Mouse (Mus musculus) hindbrain, embryonic 13.5 days (tissue): Measurements from ENCODE around the gene Drap1. TPM values are rescaled to one million over a fixed set of nuclear protein-coding genes. Genes with fewer than 3 reads are reported as not detected.
"Not testable (repeated sequence)": the region's sequence is repeated elsewhere in the genome, so short reads cannot be mapped to it uniquely, and the experiment has no call there.

Experiments used
- ATAC-seq: fragments of 200-750 bp; cut with Nextera tagmentation; 2 replicates; pipeline ENCODE4 v1.8.0; 2017; ENCODE audit warnings: moderate TSS enrichment; ENCODE audit not compliant: low FRiP score
- H3K27ac ChIP-seq: fragments of 300-500 bp; sonication (generic); 2 replicates; pipeline ENCODE4 v1.5.1; 2015; ENCODE audit warnings: inconsistent platforms, mild to moderate bottlenecking, moderate library complexity
- H3K27me3 ChIP-seq: fragments of 300-500 bp; sonication (generic); 2 replicates; pipeline ENCODE4 v1.6.1; 2015; ENCODE audit warnings: mild to moderate bottlenecking, inconsistent platforms
- H3K36me3 ChIP-seq: fragments of 300-500 bp; sonication (generic); 2 replicates; pipeline ENCODE4 v1.6.1; 2015; ENCODE audit warnings: mild to moderate bottlenecking, inconsistent platforms
- H3K4me1 ChIP-seq: fragments of 300-500 bp; sonication (generic); replicated peaks from 2 replicates; pipeline ENCODE4 v1.6.1; 2015; ENCODE audit warnings: inconsistent platforms
- H3K4me2 ChIP-seq: fragments of 300-500 bp; sonication (generic); 2 replicates; pipeline ENCODE4 v1.6.1; 2015; ENCODE audit warnings: inconsistent platforms, mild to moderate bottlenecking, moderate library complexity
- H3K4me3 ChIP-seq: fragments of 300-500 bp; sonication (generic); 2 replicates; pipeline ENCODE4 v1.5.1; 2015; ENCODE audit warnings: mild to moderate bottlenecking, inconsistent platforms
- H3K9ac ChIP-seq: fragments of 300-500 bp; sonication (generic); 2 replicates; pipeline ENCODE4 v1.6.1; 2015; ENCODE audit warnings: mild to moderate bottlenecking, inconsistent platforms
- H3K9me3 ChIP-seq: fragments of 300-500 bp; sonication (generic); 2 replicates; pipeline ENCODE4 v1.6.1; 2016; ENCODE audit warnings: inconsistent platforms
- WGBS: fragments of 180-500 bp; shearing (Covaris S2); methylation state at CpG from one replicate; pipeline ENCODE4 v1.1.7; 2015; 5-methylcytosine and 5-hydroxymethylcytosine counted together
- polyA plus RNA-seq: library from polyadenylated mRNA; unstranded; fragments of >200 nt; fragmentation: Nextera tagmentation; extraction: Ambion mirVana; gene quantifications from 2 replicates; pipeline ENCODE4 v1.2.1, GENCODE M21; 2015

Drap1 gene
- polyA plus RNA-seq, 1 experiment from 2014 or later: 322 TPM

DNA sequence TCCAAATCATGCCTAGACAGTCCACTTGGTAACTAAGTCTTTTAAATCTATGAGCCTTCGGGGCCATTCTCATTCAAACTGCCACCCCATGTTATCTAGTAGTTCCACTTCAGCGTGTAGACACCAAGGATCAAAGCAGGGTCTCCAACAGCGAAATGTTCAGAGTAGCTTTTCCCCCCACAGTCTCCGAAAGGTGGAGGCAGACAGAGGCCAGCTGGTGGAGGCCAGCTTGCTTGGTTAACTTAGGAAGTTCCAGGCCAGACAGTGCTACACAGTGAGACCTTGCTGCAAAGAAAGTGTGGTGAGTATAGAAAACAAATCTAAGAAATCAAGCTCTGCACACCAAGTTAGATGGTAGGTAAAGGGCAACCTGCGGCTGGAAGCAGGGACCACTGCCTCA lies 14.1 kb downstream of the Drap1 start:
- no peak overlapping the region for H3K9ac ChIP-seq
- no peak overlapping the region for H3K4me2 ChIP-seq
- H3K4me1 ChIP-seq: peaks cover 18% of the 10 kb centered on the region
- H3K4me3 ChIP-seq: no peak overlapping the region
- no peak overlapping the region for H3K27ac ChIP-seq
- 89% methylated on average over 5 of the region's 5 CpGs for WGBS
- H3K27me3 ChIP-seq: no peaks in the 10 kb centered on the region
- no peaks in the 10 kb centered on the region for H3K36me3 ChIP-seq
- H3K9me3 ChIP-seq: no peaks in the 10 kb centered on the region
- ATAC-seq: no peak

DNA sequence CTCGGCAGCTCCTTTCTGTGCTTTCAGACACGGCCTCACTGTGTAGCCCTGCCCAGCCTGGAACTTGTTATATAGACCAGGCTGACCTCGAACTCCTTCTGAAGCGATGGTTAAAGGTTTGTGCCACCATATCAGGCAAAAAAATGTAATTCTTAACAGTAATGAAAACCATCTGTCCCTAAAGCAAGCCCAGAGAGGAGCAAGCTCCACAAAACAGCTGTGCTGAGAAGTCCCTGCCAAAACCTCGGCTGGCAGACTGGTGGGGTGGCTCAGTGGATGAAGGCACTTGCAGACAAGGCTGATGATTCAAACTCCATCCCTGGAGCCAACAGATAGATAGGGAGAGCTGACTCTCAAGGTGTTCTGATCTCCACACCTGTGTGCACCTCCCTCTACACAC lies 15.7 kb downstream of the Drap1 start:
- no peak for ATAC-seq
- Histone ChIP-seq H3K9me3 (no peaks in the 10 kb centered on the region), H3K4me2 (no peak overlapping the region), H3K4me3 (no peak overlapping the region), H3K36me3 (no peaks in the 10 kb centered on the region), H3K27me3 (no peaks in the 10 kb centered on the region), H3K9ac (no peak overlapping the region), H3K27ac (no peak overlapping the region), H3K4me1 (peaks cover 19% of the 10 kb centered on the region)
- 84% methylated on average over 5 of the region's 5 CpGs for WGBS

DNA sequence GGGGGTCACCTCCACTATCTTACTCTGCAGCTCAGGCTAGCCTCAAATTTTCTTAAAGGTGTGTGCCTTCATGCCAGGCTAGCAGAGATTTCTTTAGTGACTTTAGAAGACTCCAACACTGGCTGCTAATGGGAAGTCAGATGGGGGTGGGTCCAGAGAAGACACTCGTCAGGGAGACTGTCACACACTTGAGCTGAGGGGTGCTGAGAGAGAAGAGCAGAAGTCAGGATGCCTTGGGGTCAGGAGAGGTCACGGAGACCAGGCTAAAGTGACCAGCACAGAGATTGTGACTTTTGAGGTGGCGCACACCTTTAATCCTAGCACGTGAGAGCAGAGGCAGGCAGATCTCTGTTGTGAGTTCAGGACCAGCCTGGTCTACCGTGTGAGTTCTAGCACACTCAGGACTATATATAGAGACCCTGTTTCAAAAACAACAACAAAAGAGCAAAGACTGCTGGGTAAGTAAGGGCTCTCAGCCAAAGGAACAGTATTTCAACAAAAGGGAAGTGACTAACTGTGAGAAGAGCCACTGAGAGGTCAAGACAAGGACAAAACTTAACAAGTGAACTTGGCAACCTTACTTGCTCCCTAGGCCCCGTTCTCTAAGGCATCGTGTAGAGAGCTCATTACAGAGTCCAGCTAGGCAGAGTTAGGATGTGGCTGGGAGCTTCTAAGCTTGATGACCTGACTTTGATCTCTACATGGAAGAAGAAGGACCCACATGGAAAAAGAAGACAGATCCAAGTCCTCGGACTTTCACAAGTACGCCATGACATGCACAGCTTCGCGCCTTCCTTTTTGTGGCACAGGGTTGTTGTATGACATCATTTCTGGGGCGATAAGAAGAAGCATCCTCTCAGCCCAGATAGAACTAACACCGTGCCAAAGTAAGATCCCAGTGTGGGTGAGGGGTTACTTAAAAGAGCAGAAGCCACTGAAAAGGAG lies 16.4 kb downstream of the Drap1 start:
- no peaks in the 10 kb centered on the region for H3K9me3 ChIP-seq
- peaks cover 19% of the 10 kb centered on the region for H3K4me1 ChIP-seq
- H3K9ac ChIP-seq: peak overlapping the region; percentile 85; the same call in 1 of the 2 replicates
- no peaks in the 10 kb centered on the region for H3K36me3 ChIP-seq
- H3K27ac ChIP-seq: no peak overlapping the region
- no peak for ATAC-seq
- no peaks in the 10 kb centered on the region for H3K27me3 ChIP-seq
- peak overlapping the region; percentile 73 for H3K4me2 ChIP-seq
- 89% methylated on average over 13 of the region's 13 CpGs for WGBS
- H3K4me3 ChIP-seq: no peak overlapping the region

DNA sequence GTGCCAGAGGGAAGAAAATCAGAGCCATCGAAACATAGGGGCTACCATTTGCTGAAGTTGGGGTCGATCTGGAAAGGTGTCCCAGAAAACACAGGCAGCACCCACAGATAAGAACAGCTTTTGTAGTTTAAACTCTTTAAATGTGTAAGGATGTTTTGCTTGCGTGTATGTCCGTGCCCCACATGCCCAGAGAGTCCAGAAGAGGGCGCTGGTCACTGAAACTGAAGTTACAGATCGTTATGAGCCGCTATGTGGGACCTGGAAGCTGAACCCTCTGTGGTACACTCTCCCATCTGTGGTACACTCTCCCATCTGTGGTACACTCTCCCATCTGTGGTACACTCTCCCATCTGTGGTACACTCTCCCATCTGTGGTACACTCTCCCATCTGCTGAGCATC lies 17.6 kb downstream of the Drap1 start:
- 26% methylated on average over 7 of the region's 7 CpGs for WGBS
- Histone ChIP-seq H3K27ac (peak overlapping the region; percentile 89), H3K4me2 (peak overlapping the region; percentile 73), H3K4me1 (peaks cover 19% of the 10 kb centered on the region), H3K27me3 (no peaks in the 10 kb centered on the region), H3K4me3 (peak overlapping the region; percentile 61), H3K9me3 (no peaks in the 10 kb centered on the region), H3K9ac (peak overlapping the region; percentile 85), H3K36me3 (no peaks in the 10 kb centered on the region)
- ATAC-seq: peak; percentile 68

DNA sequence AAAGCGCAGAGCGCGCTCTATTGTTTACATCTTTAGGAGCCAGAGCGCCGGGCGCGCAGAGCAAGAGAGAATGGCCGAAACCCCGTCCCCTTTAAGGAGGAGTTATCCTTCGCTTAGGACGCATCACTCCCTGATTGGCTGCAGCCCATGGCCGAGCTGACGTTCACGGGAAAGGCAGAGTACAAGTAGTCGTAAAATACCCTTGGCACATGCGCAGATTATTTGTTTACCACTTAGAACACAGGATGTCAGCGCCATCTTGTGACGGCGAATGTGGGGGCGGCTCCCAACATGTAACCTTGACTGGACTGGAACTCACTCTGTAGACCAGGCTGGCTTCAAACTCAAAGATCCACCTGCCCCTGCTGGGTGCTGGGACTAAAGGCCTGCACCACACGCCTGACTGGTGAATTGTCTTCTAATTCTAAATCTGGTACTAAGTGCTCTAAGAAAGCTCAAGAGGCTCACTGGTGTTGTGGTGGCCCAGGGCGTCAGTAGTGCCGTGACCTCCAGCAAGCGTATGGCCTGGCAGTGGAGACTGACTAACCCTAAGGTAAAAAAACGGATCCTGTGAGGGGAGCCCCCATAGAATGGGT lies 18.1 kb downstream of the Drap1 start:
- not testable (repeated sequence) for H3K9me3 ChIP-seq, H3K27me3 ChIP-seq, H3K36me3 ChIP-seq
- peak; percentile 90 for ATAC-seq
- peak overlapping the region; percentile 89 for H3K27ac ChIP-seq
- H3K4me3 ChIP-seq: peak overlapping the region; percentile 61
- peaks cover 19% of the 10 kb centered on the region for H3K4me1 ChIP-seq
- peak overlapping the region; percentile 73 for H3K4me2 ChIP-seq
- 12% methylated on average over 24 of the region's 25 CpGs for WGBS
- H3K9ac ChIP-seq: peak overlapping the region; percentile 85

DNA sequence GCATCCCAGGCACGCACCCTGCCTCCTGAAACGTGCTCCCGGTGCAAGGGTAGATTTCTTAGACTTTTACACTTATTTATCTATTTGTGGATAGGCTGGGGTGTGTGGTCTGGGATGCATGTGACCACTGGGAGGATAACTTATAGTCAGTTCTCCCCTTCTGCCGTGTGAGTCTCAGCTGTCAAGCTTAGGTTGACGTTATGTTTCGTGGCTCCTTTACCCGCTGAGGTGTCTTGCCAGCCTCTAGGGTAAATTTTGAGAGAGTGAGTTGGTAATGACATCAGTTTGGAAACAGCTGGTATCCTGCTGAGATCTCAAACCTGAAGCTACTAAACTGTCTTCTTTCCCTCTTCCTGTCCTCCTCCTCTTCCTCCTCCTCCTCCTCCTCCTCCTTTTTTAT lies 18.9 kb downstream of the Drap1 start:
- Histone ChIP-seq H3K9ac (peak overlapping the region; percentile 63), H3K4me3 (peak overlapping the region; percentile 35), H3K36me3 (no peaks in the 10 kb centered on the region), H3K27ac (peak overlapping the region; percentile 60; the same call in 1 of the 2 replicates), H3K9me3 (no peaks in the 10 kb centered on the region), H3K27me3 (no peaks in the 10 kb centered on the region), H3K4me1 (peaks cover 19% of the 10 kb centered on the region), H3K4me2 (peak overlapping the region; percentile 59)
- 30% methylated on average over 7 of the region's 7 CpGs for WGBS
- ATAC-seq: no peak

DNA sequence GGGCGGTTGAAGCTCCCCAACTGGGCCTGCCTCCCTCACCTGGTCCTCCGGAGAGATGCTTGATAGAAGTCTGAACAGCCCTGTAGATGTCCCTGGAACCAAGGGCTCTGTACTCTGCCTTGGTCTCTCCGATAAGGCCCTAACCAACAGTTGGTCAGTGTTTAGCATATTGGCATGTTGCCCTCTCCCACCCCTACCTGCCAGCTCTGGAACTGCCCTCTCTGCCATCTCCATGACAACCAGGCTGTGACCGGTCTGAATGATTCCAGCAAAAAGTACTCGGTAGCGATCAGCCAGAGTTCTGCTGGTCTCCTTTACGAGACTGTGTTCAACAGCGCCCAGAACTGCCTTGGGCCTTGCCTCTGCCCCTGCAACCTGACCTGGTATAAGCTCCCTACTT lies 22.5 kb downstream of the Drap1 start, which contains the start of gene Tsga10ip:
TSS of gene Tsga10ip (minus strand) at position 234 of the 400 bp plus-strand sequence.
- no peak for ATAC-seq
- Histone ChIP-seq H3K9ac (peak within 1 kb of the TSS; percentile 36; the same call in 1 of the 2 replicates), H3K4me3 (no peak within 1 kb of the TSS), H3K4me2 (no peak within 1 kb of the TSS), H3K27ac (no peak within 1 kb of the TSS), H3K4me1 (peaks cover 7% of the 10 kb centered on the region), H3K27me3 (no peaks in the 10 kb centered on the region), H3K9me3 (no peaks in the 10 kb centered on the region), H3K36me3 (no peaks in the 10 kb centered on the region)
- 76% methylated on average over 8 of the region's 8 CpGs for WGBS

DNA sequence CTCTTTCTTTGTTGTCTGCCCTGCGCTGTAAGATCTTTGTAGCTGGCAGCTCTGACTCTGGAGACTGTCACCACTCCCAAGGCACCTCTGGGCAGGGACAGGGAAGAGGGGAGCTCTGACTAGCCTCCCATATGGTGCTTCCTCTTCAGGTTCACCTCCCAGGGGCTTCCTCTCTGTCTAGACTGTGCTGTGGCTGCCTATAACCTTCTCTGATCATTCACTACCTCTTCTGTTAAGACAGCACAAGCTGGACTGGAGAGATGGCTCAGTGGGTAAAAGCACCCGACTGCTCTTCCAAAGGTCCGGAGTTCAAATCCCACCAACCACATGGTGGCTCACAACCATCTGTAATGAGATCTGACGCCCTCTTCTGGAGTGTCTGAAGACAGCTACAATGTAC lies 23.7 kb downstream of the Drap1 start:
- ATAC-seq, H3K36me3 ChIP-seq: not testable (repeated sequence)

DNA sequence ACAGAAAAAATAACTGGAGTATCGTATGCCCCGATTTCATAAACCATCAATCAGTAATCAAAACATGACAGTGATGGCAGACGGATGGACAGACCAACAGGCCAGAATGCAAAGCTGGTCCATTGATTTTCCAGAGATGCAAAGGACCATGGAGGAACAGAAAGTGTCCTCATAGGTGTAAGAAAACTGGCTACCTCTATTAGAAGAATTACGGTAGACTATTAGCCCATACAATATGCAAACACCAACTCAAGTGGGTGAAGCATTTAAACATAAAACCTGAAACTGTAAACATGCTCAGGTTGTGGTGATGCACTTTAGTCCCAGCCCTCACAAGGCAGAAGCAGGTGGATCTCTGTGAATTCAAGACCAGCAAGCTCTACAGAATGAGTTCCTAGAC lies 29.4 kb downstream of the Drap1 start:
- 70% methylated on average over 4 of the region's 4 CpGs for WGBS
- H3K4me2 ChIP-seq: no peak overlapping the region
- no peaks in the 10 kb centered on the region for H3K36me3 ChIP-seq
- H3K27ac ChIP-seq: no peak overlapping the region
- no peak overlapping the region for H3K4me3 ChIP-seq
- H3K9ac ChIP-seq: no peak overlapping the region
- H3K27me3 ChIP-seq: no peaks in the 10 kb centered on the region
- ATAC-seq: no peak
- H3K9me3 ChIP-seq: no peaks in the 10 kb centered on the region
- peaks cover 5% of the 10 kb centered on the region for H3K4me1 ChIP-seq

More for the DNA sequence above, 23.7 kb downstream of the Drap1 start:
- not testable (repeated sequence) for H3K4me2 ChIP-seq, H3K9ac ChIP-seq, H3K27ac ChIP-seq, H3K9me3 ChIP-seq, H3K4me3 ChIP-seq, H3K27me3 ChIP-seq, H3K4me1 ChIP-seq
- WGBS: 76% methylated on average over 4 of the region's 4 CpGs

DNA sequence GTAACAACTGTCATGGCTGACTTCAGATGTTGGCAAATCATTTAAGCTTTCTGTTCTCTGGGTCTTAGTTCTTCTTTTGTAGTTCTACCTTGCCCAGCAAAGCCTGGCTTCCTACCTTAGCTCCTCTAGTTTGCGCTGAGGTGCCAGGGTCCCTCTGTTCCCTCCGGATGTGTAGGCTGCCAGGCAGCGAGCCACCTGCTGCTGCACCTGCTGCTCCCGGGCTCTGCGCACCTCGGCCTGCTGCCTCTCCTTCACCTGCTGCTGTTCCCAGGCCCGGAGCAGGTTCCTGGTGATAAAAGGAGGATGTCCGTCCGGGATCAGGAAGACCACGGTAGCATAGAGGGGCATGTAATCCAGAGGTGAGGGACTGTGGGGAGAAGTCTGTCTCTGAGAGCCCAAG lies 30.6 kb downstream of the Drap1 start:
- 0 out of 2 replicates have a peak overlapping the region, but pooled peaks have one; percentile 51 for H3K9ac ChIP-seq
- no peaks in the 10 kb centered on the region for H3K9me3 ChIP-seq
- no peak overlapping the region for H3K27ac ChIP-seq

DNA sequence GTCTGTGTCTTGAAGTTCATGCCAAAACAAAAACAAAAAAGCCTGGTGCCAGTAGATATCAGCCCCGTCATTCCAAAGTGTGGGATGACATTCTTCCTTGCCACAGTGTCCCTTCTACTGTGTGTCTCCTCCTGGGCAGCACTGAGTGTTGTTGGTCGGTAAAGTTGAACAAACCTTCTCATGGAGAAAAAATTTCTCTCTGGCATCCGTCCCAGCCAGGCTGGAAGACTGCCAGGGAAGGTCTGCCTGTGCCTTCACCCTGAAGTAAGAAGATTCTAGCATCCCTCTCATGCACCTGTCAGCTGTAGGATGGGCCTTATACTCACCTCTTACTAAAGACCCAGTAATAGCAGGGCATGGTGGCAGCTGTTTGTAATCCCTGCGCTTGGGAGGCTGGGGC lies 31.9 kb downstream of the Drap1 start:
- no peaks in the 10 kb centered on the region for H3K27me3 ChIP-seq
- no peak for ATAC-seq
- no peaks in the 10 kb centered on the region for H3K36me3 ChIP-seq
- WGBS: 60% methylated on average over 4 of the region's 4 CpGs
- no peak overlapping the region for H3K27ac ChIP-seq
- H3K4me3 ChIP-seq: no peak overlapping the region
- peaks cover 20% of the 10 kb centered on the region for H3K4me1 ChIP-seq
- no peaks in the 10 kb centered on the region for H3K9me3 ChIP-seq
- no peak overlapping the region; the same call in 1 of the 2 replicates for H3K9ac ChIP-seq
- no peak overlapping the region for H3K4me2 ChIP-seq

More for the DNA sequence above, 30.6 kb downstream of the Drap1 start:
- Histone ChIP-seq H3K36me3 (no peaks in the 10 kb centered on the region), H3K4me3 (no peak overlapping the region), H3K27me3 (no peaks in the 10 kb centered on the region), H3K4me2 (no peak overlapping the region), H3K4me1 (peaks cover 17% of the 10 kb centered on the region)
- ATAC-seq: no peak
- 48% methylated on average over 10 of the region's 10 CpGs for WGBS

DNA sequence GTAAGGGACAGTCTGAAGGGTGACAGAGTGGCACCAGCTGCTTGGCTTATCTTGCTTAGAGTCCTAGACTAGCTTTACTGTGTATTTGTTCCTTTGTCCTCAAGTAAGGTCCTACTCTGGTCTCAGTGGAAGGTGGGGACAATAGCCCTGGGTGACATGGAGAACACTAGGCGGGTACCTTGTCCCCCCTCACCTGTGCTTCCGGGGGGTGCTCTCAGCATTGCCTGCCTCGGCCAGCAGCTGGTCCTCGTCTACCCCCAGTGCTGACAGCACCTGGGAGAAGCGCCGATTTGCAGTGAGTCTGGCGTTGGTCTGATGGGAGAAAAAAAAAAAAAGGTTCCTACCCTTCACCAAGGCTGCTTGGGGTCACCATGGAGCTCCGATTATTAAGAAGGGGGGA lies 34.4 kb downstream of the Drap1 start:
- Histone ChIP-seq H3K4me3 (peak overlapping the region; percentile 99), H3K9ac (peak overlapping the region; percentile 96; the same call in 1 of the 2 replicates), H3K36me3 (peaks cover 5% of the 10 kb centered on the region; the same call in 1 of the 2 replicates), H3K27ac (no peak overlapping the region), H3K4me1 (peaks cover 37% of the 10 kb centered on the region), H3K9me3 (no peaks in the 10 kb centered on the region), H3K4me2 (peak overlapping the region; percentile 97), H3K27me3 (no peaks in the 10 kb centered on the region)
- no peak for ATAC-seq
- WGBS: 92% methylated on average over 8 of the region's 8 CpGs
